Mouse (Mus musculus) right cerebral cortex, postnatal 10 days (tissue): Measurements from ENCODE around the gene Sox14.
A peak's percentile ranks its signal among the peaks of the same experiment; 100 is the strongest.

Source experiments
- DNase-seq, 2 experiments: peaks; one replicate each; pipeline ENCODE4 v3.0.0; 2021; ENCODE audit warnings: low spot score in 2 of 2

Sox14 gene

GRCm38 (mm10) chr9:99848327-99848726 is 27.6 kb downstream of the Sox14 start:
- no peak for DNase-seq

GRCm38 (mm10) chr9:99846820-99847219 is 29.1 kb downstream of the Sox14 start:
- peak; percentile 69 to 86 for DNase-seq

DNA sequence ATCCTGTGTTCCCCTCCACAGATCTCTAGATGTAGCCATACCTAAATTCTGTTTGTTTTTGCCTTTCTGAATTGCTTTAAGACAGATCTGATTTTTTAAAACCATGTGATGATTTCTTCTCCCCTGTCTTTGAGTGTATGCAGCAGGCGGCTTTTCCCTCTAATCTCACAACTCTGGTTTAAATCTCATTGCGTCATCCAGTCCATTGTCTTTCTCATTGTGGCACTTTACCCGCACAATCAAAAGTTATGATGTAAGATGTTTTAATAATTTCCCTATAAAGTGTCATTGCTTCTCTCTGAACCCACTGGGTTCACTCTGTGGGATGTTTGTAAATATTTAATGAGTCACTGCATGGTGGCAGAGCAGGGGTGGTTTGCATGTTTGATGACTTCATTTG is 36.6 kb downstream of the Sox14 start:
- DNase-seq = no peak

GRCm38 (mm10) chr9:99838877-99839276 is 37.1 kb downstream of the Sox14 start:
- no peak for DNase-seq

GRCm38 (mm10) chr9:99836707-99837106 is 39.3 kb downstream of the Sox14 start:
- peak in 1 of 2 experiments; percentile 33 for DNase-seq

GRCm38 (mm10) chr9:99835624-99836430 is 40.1 kb downstream of the Sox14 start:
- peak; percentile 22 to 26 for DNase-seq
